Mouse (Mus musculus) kidney, adult 10 weeks (tissue): ENCODE data around the gene Gm37240. TPM values are rescaled to one million over a fixed set of nuclear protein-coding genes. Genes with fewer than 3 reads are reported as not detected.

ENCODE experiments used
- polyA plus RNA-seq: library from polyadenylated mRNA; stranded (reverse); fragments of 350-450 nt; fragmentation: Illumina TruSeq; extraction: RNeasy Lipid Tissue Mini Kit (QIAGEN cat#74804); gene quantifications from one replicate; pipeline ENCODE4 v1.2.3, GENCODE M21; 2014; ENCODE audit warnings: low read depth, low replicate concordance

Gm37240 gene
- polyA plus RNA-seq, result 2.4 TPM

DNA sequence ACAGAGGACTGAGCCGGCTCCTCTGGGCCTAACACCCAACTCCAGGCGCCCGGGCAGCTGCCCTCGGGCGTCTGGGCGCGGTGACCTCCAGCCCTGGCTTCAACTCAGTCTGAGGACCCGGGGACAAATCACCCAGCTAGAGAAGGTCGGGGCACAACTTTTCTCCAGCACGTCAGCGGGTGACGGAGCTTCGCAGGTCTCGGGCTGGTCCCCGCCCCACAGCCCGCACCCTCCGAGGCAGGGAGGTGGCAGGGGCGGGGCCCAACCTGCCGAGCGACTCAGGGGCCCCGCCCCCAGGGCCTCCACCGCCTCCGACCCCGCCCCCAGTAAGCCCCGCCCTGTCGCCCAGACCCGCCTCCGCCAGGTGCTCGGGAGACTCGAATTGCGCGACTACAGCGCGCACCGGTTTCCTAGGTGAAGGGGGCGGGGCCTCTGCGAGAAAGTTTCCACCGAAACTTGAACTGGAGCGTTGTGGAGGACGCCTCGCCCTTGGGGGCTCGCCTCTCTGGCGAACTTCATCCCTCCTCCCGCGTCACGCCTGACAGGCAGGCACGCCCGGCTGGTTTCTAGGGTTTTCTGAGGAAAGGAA lies at the start of gene Gm37240, which contains the start of gene Glt28d2:
Gm37240 (minus strand) TSS at position 280 of the 589 bp plus-strand sequence.
Glt28d2 (minus strand) TSS at position 278 of the 589 bp plus-strand sequence.

DNA sequence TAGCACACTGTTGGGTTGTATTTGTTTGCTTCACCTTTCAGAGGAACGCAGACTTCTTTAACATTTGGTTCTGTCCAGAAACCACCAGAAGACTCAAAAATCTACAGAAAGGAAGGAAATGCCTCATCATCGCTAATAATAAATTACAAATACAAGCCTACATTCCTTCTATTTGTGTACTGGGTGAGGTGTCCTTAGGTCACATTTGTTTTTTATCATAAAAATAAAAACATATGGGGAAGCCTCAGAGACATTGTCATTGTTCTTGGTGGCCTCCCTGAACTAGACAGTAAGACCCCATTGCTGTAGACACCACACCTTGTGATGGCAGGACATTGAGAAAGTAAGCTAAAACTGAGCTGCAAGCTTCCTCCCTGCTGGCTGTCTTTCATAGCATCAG lies 70.1 kb downstream of the Gm37240 start, which contains the start of gene Fam160a1:
Fam160a1 (minus strand) TSS at position 101 of the 400 bp plus-strand sequence.

DNA sequence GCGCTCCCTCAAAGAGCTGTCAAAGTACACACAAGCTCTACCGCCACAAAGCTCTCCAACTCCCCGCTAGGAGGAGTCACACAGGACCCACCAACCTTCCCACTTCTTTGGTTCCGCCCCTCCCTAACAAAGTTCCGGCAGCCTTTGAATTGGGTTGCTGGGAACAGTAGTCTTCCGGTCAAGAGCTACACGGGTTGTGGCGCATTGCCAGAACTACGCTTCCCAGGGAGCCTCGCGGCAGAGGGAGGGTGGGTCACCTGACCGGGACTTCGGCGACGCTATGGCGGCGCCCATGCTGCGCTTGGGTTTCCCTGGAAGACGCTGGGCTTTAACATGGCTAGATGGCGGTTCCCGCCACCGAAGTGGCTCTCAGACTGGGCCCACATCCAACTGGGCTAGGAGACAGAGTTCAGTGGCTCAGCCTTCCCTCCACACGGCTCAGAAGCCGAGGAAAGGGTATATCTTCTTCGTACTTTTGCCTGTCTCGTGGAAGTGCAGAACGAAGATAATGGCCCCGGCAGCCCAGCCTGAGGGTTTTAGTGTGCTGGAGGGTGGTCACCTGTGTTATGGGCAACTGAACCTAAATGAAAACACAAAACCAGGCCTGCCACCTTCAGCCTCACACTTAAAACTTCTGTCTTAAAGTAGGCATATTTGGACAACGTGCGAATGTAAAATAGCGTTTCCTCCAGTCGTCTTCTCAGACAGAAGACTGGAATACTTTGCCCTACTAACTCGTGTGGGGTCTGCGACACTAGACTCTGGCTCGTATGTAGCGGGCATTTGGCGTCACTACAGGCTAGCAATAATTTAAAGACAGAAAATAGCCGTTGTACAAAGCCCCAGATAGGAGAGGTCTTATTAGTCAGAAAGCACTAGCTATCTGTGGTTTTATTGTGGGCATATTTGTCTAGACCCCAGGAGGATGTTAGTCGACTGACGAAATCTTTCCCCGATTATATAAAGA lies 313.2 kb downstream of the Gm37240 start, which contains the start of gene Gatb:
Gatb (plus strand) TSS at position 256 of the 967 bp plus-strand sequence.

DNA sequence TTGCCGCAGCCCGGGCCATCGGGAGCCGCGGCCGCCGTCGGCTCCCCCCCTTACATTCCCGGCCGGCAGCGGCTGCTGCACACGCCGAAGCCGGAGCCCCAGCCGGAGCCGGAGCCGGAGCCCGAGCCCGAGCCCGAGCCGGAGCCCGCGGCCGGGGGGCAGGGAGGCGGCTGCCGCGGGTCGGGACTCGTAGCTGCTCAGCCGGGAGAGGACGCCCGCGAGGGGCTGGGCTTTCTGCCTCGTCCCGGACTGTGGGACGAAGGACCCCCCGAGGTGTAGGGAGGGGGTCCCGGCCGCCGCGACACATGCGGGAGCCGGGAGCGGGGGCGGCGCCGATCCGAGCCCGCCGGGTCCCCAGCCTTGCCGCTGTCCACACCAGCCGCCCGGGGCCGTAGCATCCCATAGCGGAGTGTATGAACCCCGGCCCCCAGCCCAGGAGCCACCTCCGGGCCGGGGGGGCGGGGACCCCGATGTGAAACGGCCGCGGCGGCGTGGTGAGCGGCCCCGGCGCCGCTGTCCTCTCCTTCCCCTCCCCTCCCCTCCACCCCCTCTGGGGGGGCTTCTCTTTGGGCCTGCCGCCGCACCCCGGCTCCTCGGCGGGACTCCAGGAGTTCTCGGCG lies 1072.4 kb downstream of the Gm37240 start, which contains the start of gene Fbxw7:
Fbxw7 (plus strand) TSS at position 507 of the 620 bp plus-strand sequence.

DNA sequence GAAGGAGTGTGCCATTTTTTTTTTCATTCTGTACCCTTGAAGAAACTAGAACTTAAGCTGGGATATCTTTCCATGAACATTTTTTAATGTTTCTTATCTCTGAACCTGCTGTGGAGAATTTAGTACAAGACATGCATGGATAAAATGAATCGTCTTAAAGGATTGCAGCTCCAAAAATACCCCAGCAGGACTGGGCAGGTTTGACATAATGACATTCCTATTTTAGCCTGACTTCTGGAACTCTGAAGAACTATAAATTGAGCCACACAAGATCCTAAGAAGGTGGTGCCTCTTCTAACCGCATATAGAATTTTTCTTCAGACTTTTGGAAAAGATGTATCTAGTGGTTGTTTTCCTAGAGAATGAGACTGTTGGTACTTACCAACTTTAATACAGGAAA lies 1294.0 kb downstream of the Gm37240 start, which contains the start of gene Tigd4:
Tigd4 (plus strand) TSS at position 301 of the 400 bp plus-strand sequence.

DNA sequence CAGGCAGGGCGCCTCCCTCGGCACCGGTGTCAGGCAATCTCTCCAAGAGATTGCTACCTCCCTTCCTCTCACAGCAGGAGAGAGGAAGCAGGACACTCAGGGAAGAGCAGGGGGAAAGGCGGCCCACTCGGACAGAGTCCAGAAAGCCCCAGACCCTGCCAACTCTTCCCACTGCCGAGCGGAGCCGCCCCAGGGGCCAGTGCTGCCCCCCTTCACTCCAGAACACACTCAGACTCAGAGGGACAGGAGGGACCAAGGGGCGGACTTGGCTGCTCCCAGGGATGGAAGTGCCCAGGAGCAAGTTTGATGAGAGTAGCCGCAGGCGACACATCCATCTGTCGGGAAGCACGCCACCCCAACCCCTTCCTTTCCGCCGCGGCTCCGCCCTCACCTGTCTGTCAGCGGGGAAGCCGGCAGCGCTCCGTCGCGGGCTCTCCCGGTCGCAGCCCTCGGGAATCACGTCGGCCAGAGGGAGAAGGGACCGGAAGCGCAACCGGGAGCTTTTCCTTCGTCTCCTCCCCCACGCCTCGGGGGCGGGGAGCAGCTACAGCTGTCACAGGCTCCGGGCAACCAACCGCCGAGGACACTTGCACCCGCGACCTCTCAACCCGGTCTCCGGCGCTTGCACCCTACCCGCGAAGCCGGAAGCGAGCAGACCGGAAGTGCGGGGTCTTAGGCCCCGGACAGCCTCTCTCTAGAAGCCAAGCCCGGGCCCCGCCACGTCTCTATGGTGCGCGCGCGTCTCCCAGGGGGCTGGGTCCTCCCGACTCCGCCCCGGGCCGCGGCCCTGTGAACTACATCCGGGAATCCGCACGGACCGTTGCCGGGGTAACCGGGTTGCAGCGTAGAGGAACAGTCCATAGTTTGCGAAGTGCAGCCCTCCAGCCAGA lies 1305.0 kb downstream of the Gm37240 start, which contains the start of gene Arfip1:
Arfip1 (minus strand) TSS at position 603 of the 890 bp plus-strand sequence.

DNA sequence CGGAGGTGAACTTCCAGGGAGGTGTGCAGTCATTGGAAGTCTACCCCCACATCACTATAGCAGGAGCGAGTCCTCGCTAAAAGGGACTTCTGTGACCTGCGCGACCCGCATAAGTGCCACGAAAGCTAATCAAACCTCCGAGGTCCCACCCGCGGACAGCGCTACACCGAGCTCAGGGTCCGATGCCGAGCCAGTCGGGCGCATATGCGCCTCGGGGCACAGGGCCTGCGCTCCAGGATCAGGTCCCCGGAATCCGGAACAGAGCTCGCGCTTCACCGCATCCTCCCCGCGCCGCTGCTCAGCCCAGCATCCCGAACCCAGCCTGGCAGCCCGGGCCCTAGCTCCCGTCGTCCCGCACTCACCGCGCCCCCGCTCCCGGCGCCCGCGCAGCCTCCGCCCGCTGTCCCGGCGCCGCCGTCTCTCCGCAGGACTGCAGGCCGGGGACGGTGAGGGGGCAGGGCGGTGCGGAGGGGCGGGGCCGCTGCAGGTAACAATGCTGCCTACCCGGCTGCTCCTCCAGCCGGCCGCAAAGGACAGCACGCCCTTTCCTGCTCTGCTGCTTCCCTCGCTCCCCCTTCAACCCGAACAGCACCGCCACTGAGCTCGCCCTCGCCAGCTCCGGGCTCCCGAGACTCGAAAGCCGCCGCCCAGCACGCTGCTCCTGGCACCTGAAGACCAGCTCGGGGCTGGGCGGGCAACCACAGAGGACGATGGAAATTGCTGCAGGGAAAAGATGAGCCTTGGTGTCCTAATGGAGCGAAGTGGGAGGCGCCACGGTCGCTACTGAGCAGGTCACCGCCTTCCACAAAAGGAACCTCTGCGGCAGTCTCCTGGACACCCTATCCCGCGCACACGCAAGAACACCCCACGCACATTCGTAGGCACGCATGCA lies 1407.1 kb downstream of the Gm37240 start, which contains the start of gene Fhdc1:
Fhdc1 (minus strand) TSS at position 424 of the 892 bp plus-strand sequence.

Other genes with a start within 250 kb of the Gm37240 start
- gene Fam160a1, start 70.2 kb downstream of the Gm37240 start, polyA plus RNA-seq, result 4.9 TPM
- 14.5 TPM for gene Glt28d2, start within 50 bp of the Gm37240 start, polyA plus RNA-seq
- 40.5 TPM for gene Sh3d19, start 83.6 kb upstream of the Gm37240 start, polyA plus RNA-seq
- gene Prss48, start 115.0 kb upstream of the Gm37240 start, polyA plus RNA-seq, result not detected